Mouse (Mus musculus) layer of hippocampus, postnatal 25 days (tissue): ENCODE measurements around the gene Vmn1r237. TPM values are rescaled to one million over a fixed set of nuclear protein-coding genes. Genes with fewer than 3 reads are reported as not detected.

Experiments used
- DNase-seq, 2 experiments: peaks; one replicate each; pipeline ENCODE4 v3.0.0; 2022; ENCODE audit warnings: mixed read lengths in 2 of 2, low spot score in 1 of 2; ENCODE audit errors: extremely low spot score in 1 of 2
- microRNA-seq, 2 experiments: library from miRNA; unstranded; fragments of <30 nt; microRNA quantifications; one replicate each; pipeline ENCODE4 v1.2.0; 2021
- total RNA-seq, 2 experiments: library from RNA; stranded (reverse); gene quantifications; 2 replicates each; pipeline ENCODE4 v1.2.3; 2021

The Vmn1r237 gene
- total RNA-seq = not detected

DNA sequence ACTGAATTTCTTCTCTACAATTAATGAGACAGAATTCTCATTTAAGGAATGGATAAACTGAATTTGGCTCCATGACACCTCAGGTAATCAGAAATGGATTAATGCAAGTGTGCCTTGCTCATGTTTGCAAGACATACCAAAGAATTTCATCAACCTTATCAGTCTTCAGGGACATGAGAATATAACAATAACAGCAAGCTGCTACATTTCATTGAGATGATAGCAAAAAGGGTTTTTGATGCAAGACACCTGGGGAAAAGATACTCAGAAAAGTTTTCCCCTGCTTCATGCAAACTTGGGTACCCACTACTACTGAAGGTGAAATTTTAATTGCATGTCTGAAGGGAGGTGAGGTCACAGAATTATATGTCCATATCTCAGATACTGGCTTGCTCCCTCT, at the start of gene Vmn1r237:
Gene Vmn1r237, plus strand, starts transcription at position 301 of the 400 bp plus-strand sequence.
- DNase-seq = no peak

DNA sequence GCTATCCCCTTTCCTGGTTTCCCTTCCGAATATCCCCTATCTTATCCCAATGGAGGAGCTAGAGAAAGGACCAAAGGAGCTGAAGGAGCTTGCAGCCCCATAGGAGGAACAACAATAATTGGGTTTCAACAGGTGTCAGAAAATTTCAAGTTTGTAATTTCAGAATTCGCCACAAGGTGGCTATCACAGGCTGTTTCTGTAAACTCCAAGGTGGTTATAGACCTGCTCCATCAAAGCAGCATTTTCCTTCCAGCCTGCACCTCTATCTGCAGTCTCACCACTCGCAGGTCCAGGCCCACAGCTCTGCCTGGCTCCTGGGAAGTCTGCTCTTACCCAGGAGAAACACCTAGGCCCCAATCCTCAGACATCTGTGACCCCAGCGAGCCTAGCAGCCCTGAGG, 39.6 kb upstream of the Vmn1r237 start:
- DNase-seq = peak; percentile 11 to 44

DNA sequence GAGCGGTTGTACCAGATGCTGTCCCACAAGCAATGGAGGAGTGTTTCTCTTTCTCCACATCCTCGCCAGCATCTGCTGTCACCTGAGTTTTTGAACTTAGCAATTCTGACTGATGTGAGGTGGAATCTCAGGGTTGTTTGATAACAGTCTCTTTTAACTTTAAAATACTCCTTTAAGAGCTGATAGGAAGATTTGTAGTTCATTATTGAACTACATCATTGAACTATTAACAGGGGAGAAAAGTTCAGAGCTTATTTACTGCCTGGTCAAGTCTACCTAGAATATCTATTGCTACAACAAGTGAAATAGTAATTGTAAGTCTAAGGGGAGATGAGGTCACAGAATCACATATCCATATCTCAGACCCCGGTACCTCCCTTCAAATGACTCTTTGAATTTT, 29.0 kb upstream of the Vmn1r237 start, which contains the start of gene Vmn1r236:
Gene Vmn1r236, plus strand, starts transcription at position 301 of the 400 bp plus-strand sequence.
- no peak for DNase-seq

GRCm38 (mm10) chr17:21284395-21284794, 27.3 kb upstream of the Vmn1r237 start:
- no peak for DNase-seq

- no peak for DNase-seq
These were observed 22.0 kb upstream of the Vmn1r237 start for GRCm38 (mm10) chr17:21289695-21290094.

Small RNA genes within 50 kb of the gene (microRNA-seq; reads per million reads assigned to microRNA genes)
- 0 reads per million in 2 experiments for gene Gm26384

Other genes starting within 250 kb of the Vmn1r237 start
- gene Vmn1r234, start 85.8 kb upstream of the Vmn1r237 start, total RNA-seq = not detected
- not detected for gene Vmn1r235, start 55.5 kb upstream of the Vmn1r237 start, total RNA-seq
- not detected for gene Vmn1r236, start 28.9 kb upstream of the Vmn1r237 start, total RNA-seq
- gene Zfp677, start 71.9 kb downstream of the Vmn1r237 start, total RNA-seq = 1 to 10 TPM; 1.4 to 1.6 TPM
- gene Zfp54, start 111.4 kb downstream of the Vmn1r237 start, total RNA-seq = under 1 TPM; 0.62 to 0.77 TPM
- 1 to 10 TPM; 3.5 to 3.9 TPM for gene Zfp51, start 138.5 kb downstream of the Vmn1r237 start, total RNA-seq
- gene Zfp53, start 177.1 kb downstream of the Vmn1r237 start, total RNA-seq = 1 to 10 TPM; 4.2 TPM
- gene Zfp52, start 223.7 kb downstream of the Vmn1r237 start, total RNA-seq = 1 to 10 TPM; 6.0 to 6.7 TPM